Mouse (Mus musculus) liver, embryonic 15.5 days (tissue): ENCODE data around the gene Slc44a4. TPM values are rescaled to one million over a fixed set of nuclear protein-coding genes. Genes with fewer than 3 reads are reported as not detected.

ENCODE experiments used
- ATAC-seq: fragments of 200-750 bp; cut with Nextera tagmentation; 2 replicates; pipeline ENCODE4 v1.8.0; 2017; ENCODE audit warnings: moderate number of reproducible peaks, mild to moderate bottlenecking, moderate library complexity; ENCODE audit not compliant: insufficient read depth
- H3K27ac ChIP-seq: fragments of 300-500 bp; sonication (generic); replicated peaks from 2 replicates; pipeline ENCODE4 v1.5.1; 2015; ENCODE audit warnings: mild to moderate bottlenecking, inconsistent platforms
- H3K27me3 ChIP-seq: fragments of 300-500 bp; sonication (generic); 2 replicates; pipeline ENCODE4 v1.6.1; 2015; ENCODE audit warnings: mild to moderate bottlenecking, inconsistent platforms
- H3K36me3 ChIP-seq: fragments of 300-500 bp; sonication (generic); replicated peaks from 2 replicates; pipeline ENCODE4 v1.6.1; 2015; ENCODE audit warnings: moderate library complexity, mild to moderate bottlenecking, inconsistent platforms
- H3K4me1 ChIP-seq: fragments of 300-500 bp; sonication (generic); replicated peaks from 2 replicates; pipeline ENCODE4 v1.6.1; 2015; ENCODE audit warnings: inconsistent platforms
- H3K4me2 ChIP-seq: fragments of 300-500 bp; sonication (generic); 2 replicates; pipeline ENCODE4 v1.6.1; 2015; ENCODE audit warnings: moderate library complexity, mild to moderate bottlenecking, inconsistent platforms
- H3K4me3 ChIP-seq: fragments of 300-500 bp; sonication (generic); replicated peaks from 2 replicates; pipeline ENCODE4 v1.5.1; 2015; ENCODE audit warnings: mild to moderate bottlenecking, inconsistent platforms
- H3K9ac ChIP-seq: fragments of 300-500 bp; sonication (generic); 2 replicates; pipeline ENCODE4 v1.6.1; 2015; ENCODE audit warnings: moderate library complexity, mild to moderate bottlenecking, inconsistent platforms
- H3K9me3 ChIP-seq: fragments of 300-500 bp; sonication (generic); replicated peaks from 2 replicates; pipeline ENCODE4 v1.6.1; 2016; ENCODE audit warnings: inconsistent platforms
- WGBS: fragments of 180-500 bp; shearing (Covaris S2); methylation state at CpG from one replicate; pipeline ENCODE4 v1.1.7; 2015; ENCODE audit warnings: mixed read lengths; ENCODE audit not compliant: insufficient replicate concordance; 5-methylcytosine and 5-hydroxymethylcytosine counted together
- polyA plus RNA-seq: library from polyadenylated mRNA; unstranded; fragments of >200 nt; fragmentation: Nextera tagmentation; extraction: Ambion mirVana; gene quantifications from 2 replicates; pipeline ENCODE4 v1.2.1, GENCODE M21; 2015

Gene Slc44a4
- 3.0 and 3.1 TPM in 2 replicates for polyA plus RNA-seq

- H3K4me1 ChIP-seq: peaks cover 31% of the 10 kb centered on the region
- no peak within 1 kb of the TSS; the same call in 1 of the 2 replicates for H3K9ac ChIP-seq
- WGBS: 50% methylated on average over 18 of the region's 18 CpGs
- peak within 1 kb of the TSS; percentile 5; the same call in 1 of the 2 replicates for H3K4me3 ChIP-seq
- H3K4me2 ChIP-seq: peak within 1 kb of the TSS; percentile 25
- no peaks in the 10 kb centered on the region for H3K9me3 ChIP-seq
- peaks cover 45% of the 10 kb centered on the region for H3K36me3 ChIP-seq
- ATAC-seq: no peak
- no peak within 1 kb of the TSS for H3K27ac ChIP-seq
- H3K27me3 ChIP-seq: no peaks in the 10 kb centered on the region
These were observed at the start of gene Slc44a4 for GRCm38 (mm10) chr17:34913930-34914665. TSS of gene Slc44a4 (plus strand) at chr17:34914466.

- Histone ChIP-seq H3K9me3 (no peaks in the 10 kb centered on the region), H3K27ac (no peak overlapping the region), H3K36me3 (no peaks in the 10 kb centered on the region), H3K9ac (no peak overlapping the region), H3K4me2 (no peak overlapping the region), H3K27me3 (no peaks in the 10 kb centered on the region), H3K4me3 (no peak overlapping the region), H3K4me1 (0 out of 2 replicates have a peak, but pooled peaks cover 5% of the 10 kb centered on the region)
- WGBS: 48% methylated on average over 7 of the region's 7 CpGs
- ATAC-seq: no peak
These were observed 48.3 kb upstream of the Slc44a4 start for GRCm38 (mm10) chr17:34865981-34866380.

- Histone ChIP-seq H3K4me3 (no peak overlapping the region), H3K9me3 (no peaks in the 10 kb centered on the region), H3K9ac (no peak overlapping the region), H3K4me2 (no peak overlapping the region), H3K4me1 (no peaks in the 10 kb centered on the region), H3K27me3 (no peaks in the 10 kb centered on the region), H3K27ac (no peak overlapping the region), H3K36me3 (no peaks in the 10 kb centered on the region; the same call in 1 of the 2 replicates)
- no peak for ATAC-seq
- WGBS: 79% methylated on average over 6 of the region's 6 CpGs
These were observed 39.9 kb upstream of the Slc44a4 start for GRCm38 (mm10) chr17:34874321-34874720.

- H3K9ac ChIP-seq: no peak within 1 kb of the TSS
These were observed 34.9 kb upstream of the Slc44a4 start, which contains the start of gene Zbtb12 for GRCm38 (mm10) chr17:34879336-34879879. TSS of gene Zbtb12 (plus strand) at chr17:34879483.

GRCm38 (mm10) chr17:34881166-34881565 is 33.1 kb upstream of the Slc44a4 start:
- H3K4me2 ChIP-seq: peak overlapping the region; percentile 57
- H3K9me3 ChIP-seq: no peaks in the 10 kb centered on the region
- H3K27ac ChIP-seq: peak overlapping the region; percentile 39
- H3K9ac ChIP-seq: no peak overlapping the region; the same call in 1 of the 2 replicates
- H3K36me3 ChIP-seq: no peaks in the 10 kb centered on the region
- no peaks in the 10 kb centered on the region for H3K27me3 ChIP-seq
- peaks cover 33% of the 10 kb centered on the region for H3K4me1 ChIP-seq
- H3K4me3 ChIP-seq: peak overlapping the region; percentile 42
- no peak for ATAC-seq

More at GRCm38 (mm10) chr17:34879336-34879879, 34.9 kb upstream of the Slc44a4 start, which contains the start of gene Zbtb12:
- Histone ChIP-seq H3K36me3 (no peaks in the 10 kb centered on the region), H3K4me2 (no peak within 1 kb of the TSS), H3K27ac (no peak within 1 kb of the TSS), H3K9me3 (no peaks in the 10 kb centered on the region), H3K4me1 (peaks cover 20% of the 10 kb centered on the region), H3K27me3 (no peaks in the 10 kb centered on the region), H3K4me3 (no peak within 1 kb of the TSS)
- 51% methylated on average over 11 of the region's 11 CpGs for WGBS
- ATAC-seq: no peak

- no peaks in the 10 kb centered on the region for H3K9me3 ChIP-seq
- peak within 1 kb of the TSS; percentile 57 for H3K4me2 ChIP-seq
- 11% methylated on average over 15 of the region's 15 CpGs for WGBS
- H3K27me3 ChIP-seq: no peaks in the 10 kb centered on the region
- no peak within 1 kb of the TSS; the same call in 1 of the 2 replicates for H3K9ac ChIP-seq
- H3K36me3 ChIP-seq: no peaks in the 10 kb centered on the region
- peak within 1 kb of the TSS; percentile 42 for H3K4me3 ChIP-seq
- peak; percentile 43; the same call in 1 of the 2 replicates for ATAC-seq
- H3K4me1 ChIP-seq: peaks cover 33% of the 10 kb centered on the region
- peak within 1 kb of the TSS; percentile 39 for H3K27ac ChIP-seq
These were observed 32.5 kb upstream of the Slc44a4 start, which contains the start of gene Gm20547 for GRCm38 (mm10) chr17:34881683-34882310. TSS of gene Gm20547 (minus strand) at chr17:34882042.

- WGBS: 39% methylated on average over 3 of the region's 3 CpGs
- Histone ChIP-seq H3K27me3 (no peaks in the 10 kb centered on the region), H3K9me3 (no peaks in the 10 kb centered on the region), H3K4me2 (no peak overlapping the region), H3K27ac (no peak overlapping the region), H3K4me1 (peaks cover 33% of the 10 kb centered on the region), H3K36me3 (no peaks in the 10 kb centered on the region), H3K4me3 (no peak overlapping the region), H3K9ac (no peak overlapping the region)
- no peak for ATAC-seq
These were observed 30.9 kb upstream of the Slc44a4 start for GRCm38 (mm10) chr17:34883332-34883731.

- no peak overlapping the region for H3K4me3 ChIP-seq
- H3K4me2 ChIP-seq: no peak overlapping the region
- no peaks in the 10 kb centered on the region for H3K9me3 ChIP-seq
- peaks cover 32% of the 10 kb centered on the region for H3K4me1 ChIP-seq
- H3K9ac ChIP-seq: no peak overlapping the region
- no peak for ATAC-seq
- no peak overlapping the region for H3K27ac ChIP-seq
- no peaks in the 10 kb centered on the region for H3K27me3 ChIP-seq
- WGBS: 27% methylated on average over 6 of the region's 6 CpGs
- H3K36me3 ChIP-seq: no peaks in the 10 kb centered on the region
These were observed 29.6 kb upstream of the Slc44a4 start for GRCm38 (mm10) chr17:34884704-34885103.

GRCm38 (mm10) chr17:34885615-34886014 is 28.7 kb upstream of the Slc44a4 start:
- H3K27ac ChIP-seq: no peak overlapping the region
- no peaks in the 10 kb centered on the region for H3K27me3 ChIP-seq
- H3K9ac ChIP-seq: no peak overlapping the region
- no peak for ATAC-seq
- H3K4me1 ChIP-seq: peaks cover 30% of the 10 kb centered on the region
- no peak overlapping the region for H3K4me3 ChIP-seq
- H3K9me3 ChIP-seq: no peaks in the 10 kb centered on the region
- no peak overlapping the region for H3K4me2 ChIP-seq
- 73% methylated on average over 3 of the region's 3 CpGs for WGBS
- H3K36me3 ChIP-seq: no peaks in the 10 kb centered on the region

- Histone ChIP-seq H3K9me3 (no peaks in the 10 kb centered on the region), H3K9ac (no peak overlapping the region), H3K27me3 (no peaks in the 10 kb centered on the region), H3K27ac (no peak overlapping the region), H3K4me2 (no peak overlapping the region), H3K4me3 (no peak overlapping the region), H3K4me1 (peaks cover 26% of the 10 kb centered on the region), H3K36me3 (no peaks in the 10 kb centered on the region)
- 59% methylated on average over 5 of the region's 5 CpGs for WGBS
- no peak for ATAC-seq
These were observed 26.3 kb upstream of the Slc44a4 start for GRCm38 (mm10) chr17:34887942-34888341.

- Histone ChIP-seq H3K4me1 (peaks cover 35% of the 10 kb centered on the region), H3K4me2 (no peak overlapping the region), H3K27ac (no peak overlapping the region), H3K36me3 (no peaks in the 10 kb centered on the region), H3K9me3 (no peaks in the 10 kb centered on the region), H3K27me3 (no peaks in the 10 kb centered on the region), H3K9ac (no peak overlapping the region), H3K4me3 (no peak overlapping the region)
- 70% methylated on average over 12 of the region's 12 CpGs for WGBS
- no peak for ATAC-seq
These were observed 24.1 kb upstream of the Slc44a4 start for GRCm38 (mm10) chr17:34890074-34890743.
